Mouse (Mus musculus) kidney, postnatal 0 days (tissue): ENCODE measurements around the gene Rab24. TPM values are rescaled to one million over a fixed set of nuclear protein-coding genes. Genes with fewer than 3 reads are reported as not detected.
A peak's percentile ranks its signal among the peaks of the same experiment; 100 is the strongest.

Experiments
- ATAC-seq: fragments of 200-750 bp; cut with Nextera tagmentation; replicated peaks from 2 replicates; pipeline ENCODE4 v1.8.0; 2017; ENCODE audit warnings: low read depth, moderate number of reproducible peaks, moderate TSS enrichment, moderate library complexity; ENCODE audit not compliant: low FRiP score
- DNase-seq: peaks from one replicate; pipeline ENCODE4 v3.0.0-alpha.2; 2016; ENCODE audit warnings: low spot score
- H3K27ac ChIP-seq: fragments of 300-500 bp; sonication (generic); 2 replicates; pipeline ENCODE4 v1.5.1; 2014; ENCODE audit warnings: mild to moderate bottlenecking
- H3K27me3 ChIP-seq: fragments of 300-500 bp; sonication (generic); 2 replicates; pipeline ENCODE4 v1.6.1; 2014; ENCODE audit warnings: low read length, mixed read lengths; ENCODE audit not compliant: insufficient read depth
- H3K36me3 ChIP-seq: fragments of 300-500 bp; sonication (generic); 2 replicates; pipeline ENCODE4 v1.6.1; 2014; ENCODE audit warnings: low read length, mixed read lengths; ENCODE audit not compliant: insufficient read depth
- H3K4me1 ChIP-seq: fragments of 300-500 bp; sonication (generic); replicated peaks from 2 replicates; pipeline ENCODE4 v1.6.1; 2014; ENCODE audit warnings: antibody characterized with exemption, low read length, mixed read lengths; ENCODE audit not compliant: insufficient read depth
- H3K4me2 ChIP-seq: fragments of 300-500 bp; sonication (generic); 2 replicates; pipeline ENCODE4 v1.6.1; 2014; ENCODE audit warnings: mild to moderate bottlenecking, low read length, moderate library complexity, mixed read lengths
- H3K4me3 ChIP-seq: fragments of 300-500 bp; sonication (generic); replicated peaks from 2 replicates; pipeline ENCODE4 v1.5.1; 2014; ENCODE audit warnings: low read depth, low read length
- H3K9ac ChIP-seq: fragments of 300-500 bp; sonication (generic); 2 replicates; pipeline ENCODE4 v1.6.1; 2014; ENCODE audit warnings: low read depth, low read length
- H3K9me3 ChIP-seq: fragments of 300-500 bp; sonication (generic); replicated peaks from 2 replicates; pipeline ENCODE4 v1.6.1; 2016; ENCODE audit warnings: low read length, inconsistent platforms, mixed read lengths
- CTCF ChIP-seq: IDR thresholded peaks from 2 replicates; pipeline ENCODE4 v1.5.1; 2016; ENCODE audit warnings: antibody characterized with exemption, low read depth, mild to moderate bottlenecking, moderate library complexity
- WGBS: fragments of 180-500 bp; shearing (Covaris S2); extraction: QIAGEN DNeasy Blood & Tissue Kit; methylation state at CpG from one replicate; pipeline ENCODE4 v1.1.7; 2014; 5-methylcytosine and 5-hydroxymethylcytosine counted together
- polyA plus RNA-seq: library from polyadenylated mRNA; unstranded; fragments of >200 nt; fragmentation: Nextera tagmentation; extraction: Ambion mirVana; gene quantifications from 2 replicates; pipeline ENCODE4 v1.2.1, GENCODE M21; 2015

Gene Rab24
- polyA plus RNA-seq, 1 experiment from 2014 or later, result 93.1 TPM

DNA sequence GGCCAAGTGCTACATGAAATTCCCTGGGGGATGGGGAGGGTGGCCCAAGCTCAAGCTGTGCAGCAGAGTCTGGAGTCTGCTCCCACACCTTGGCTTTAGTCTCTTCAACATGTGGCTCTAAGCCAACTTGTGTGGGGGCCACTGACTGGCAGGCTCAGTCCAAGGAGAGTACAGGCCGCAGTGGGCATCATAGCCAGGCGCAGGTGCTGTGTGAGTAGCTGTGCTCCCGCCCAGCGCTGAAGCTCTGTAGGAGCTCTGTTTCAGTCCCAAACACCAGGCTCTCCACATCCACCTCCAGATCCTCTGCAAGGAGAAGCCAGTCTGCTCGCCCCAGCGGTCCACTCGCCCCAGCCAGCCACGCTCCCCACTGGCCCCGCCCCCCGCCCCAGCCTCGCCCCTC is 3.9 kb upstream of the Rab24 start:
- no peak overlapping the region for H3K4me3 ChIP-seq
- H3K27ac ChIP-seq, result no peak overlapping the region
- TF ChIP-seq CTCF, result no peak
- WGBS, result 73% methylated on average over 11 of the region's 11 CpGs
- no peaks in the 10 kb centered on the region for H3K9me3 ChIP-seq
- DNase-seq (no peak), ATAC-seq (no peak)
- H3K9ac ChIP-seq, result no peak overlapping the region
- H3K36me3 ChIP-seq, result peaks cover 26% of the 10 kb centered on the region
- no peaks in the 10 kb centered on the region for H3K27me3 ChIP-seq
- H3K4me1 ChIP-seq, result peaks cover 21% of the 10 kb centered on the region
- no peak overlapping the region for H3K4me2 ChIP-seq

DNA sequence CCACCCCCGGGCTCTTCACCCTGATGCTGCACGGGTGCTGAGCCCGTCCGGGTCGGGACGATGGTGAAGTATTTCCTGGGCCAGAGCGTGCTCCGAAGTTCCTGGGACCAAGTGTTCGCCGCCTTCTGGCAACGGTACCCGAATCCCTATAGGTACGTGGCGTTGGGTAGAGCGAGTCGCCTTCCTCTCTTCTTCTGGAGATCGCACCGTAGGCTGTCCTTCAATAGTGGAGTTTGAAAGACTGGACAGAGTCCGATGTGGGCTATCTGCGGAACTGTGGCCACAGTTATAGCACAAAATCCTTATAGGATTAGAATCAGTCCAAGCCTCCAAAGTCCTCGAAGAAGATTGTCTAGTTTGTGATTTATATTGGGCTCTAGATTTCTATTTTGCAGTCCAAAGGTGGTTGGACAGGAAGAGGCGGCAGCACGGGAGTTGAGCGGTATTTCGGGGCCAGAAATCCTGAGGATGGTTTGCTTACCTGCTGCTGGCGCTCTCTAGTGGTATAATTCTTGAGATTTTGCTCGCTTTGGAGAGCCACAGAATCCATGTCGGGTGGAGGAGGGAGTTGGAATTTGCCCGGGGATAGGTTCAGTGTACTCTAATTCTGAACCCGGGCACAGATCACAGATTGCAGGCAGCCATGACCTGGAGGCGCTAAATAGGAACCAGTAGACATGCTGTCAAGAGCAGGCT is 532 bp upstream of the Rab24 start:
- Histone ChIP-seq H3K36me3 (peaks cover 40% of the 10 kb centered on the region), H3K4me3 (peak overlapping the region; percentile 85), H3K4me1 (peaks cover 14% of the 10 kb centered on the region; the same call in 1 of the 2 replicates), H3K27ac (peak overlapping the region; percentile 80), H3K9me3 (no peaks in the 10 kb centered on the region), H3K27me3 (no peaks in the 10 kb centered on the region), H3K9ac (peak overlapping the region; percentile 96), H3K4me2 (peak overlapping the region; percentile 98)
- under 1% methylated on average over 31 of the region's 31 CpGs for WGBS
- DNase-seq (peak; percentile 87), ATAC-seq (peak; percentile 25; the same call in 1 of the 2 replicates)
- peak; percentile 68 for TF ChIP-seq CTCF

GRCm38 (mm10) chr13:55319931-55320533 is 1.7 kb downstream of the Rab24 start, which contains the start of gene Prelid1:
TSS of gene Prelid1 (plus strand) at chr13:55320500.
- H3K4me2 ChIP-seq, result peak within 1 kb of the TSS; percentile 98
- ATAC-seq, result no peak
- no peak within 1 kb of the TSS for H3K27ac ChIP-seq
- H3K4me1 ChIP-seq, result peaks cover 14% of the 10 kb centered on the region; the same call in 1 of the 2 replicates
- H3K36me3 ChIP-seq, result peaks cover 36% of the 10 kb centered on the region
- 80% methylated on average over 4 of the region's 4 CpGs for WGBS
- H3K4me3 ChIP-seq, result peak within 1 kb of the TSS; percentile 85
- TF ChIP-seq CTCF, result no peak
- H3K9ac ChIP-seq, result peak within 1 kb of the TSS; percentile 96
- DNase-seq, result no peak
- H3K27me3 ChIP-seq, result no peaks in the 10 kb centered on the region
- H3K9me3 ChIP-seq, result no peaks in the 10 kb centered on the region

DNA sequence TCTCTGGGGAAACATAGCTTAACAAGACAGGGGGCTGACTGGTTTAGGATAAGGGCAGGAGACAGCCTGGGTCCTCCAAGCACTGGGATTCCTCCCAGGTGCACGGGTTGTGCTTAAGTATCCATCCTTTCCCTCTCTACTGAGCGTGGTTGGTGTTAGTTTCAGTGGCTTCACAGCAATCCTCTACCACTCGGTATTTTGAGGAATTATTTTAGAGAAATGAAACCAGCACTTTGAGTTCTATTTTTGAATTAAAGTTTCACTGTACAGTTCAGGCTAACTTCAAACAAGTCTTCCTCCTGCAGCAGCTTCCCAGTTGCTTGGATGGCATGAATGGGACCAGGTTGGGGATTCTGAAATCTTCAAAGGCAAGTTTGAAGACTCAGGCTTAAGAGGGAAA is 3.4 kb downstream of the Rab24 start:
- no peak for TF ChIP-seq CTCF
- Histone ChIP-seq H3K4me3 (no peak overlapping the region), H3K36me3 (peaks cover 39% of the 10 kb centered on the region), H3K4me1 (peaks cover 11% of the 10 kb centered on the region; the same call in 1 of the 2 replicates), H3K9me3 (no peaks in the 10 kb centered on the region), H3K9ac (no peak overlapping the region), H3K27me3 (no peaks in the 10 kb centered on the region), H3K27ac (no peak overlapping the region), H3K4me2 (no peak overlapping the region)
- DNase-seq (no peak), ATAC-seq (no peak)
- WGBS, result 81% methylated on average over 3 of the region's 3 CpGs

DNA sequence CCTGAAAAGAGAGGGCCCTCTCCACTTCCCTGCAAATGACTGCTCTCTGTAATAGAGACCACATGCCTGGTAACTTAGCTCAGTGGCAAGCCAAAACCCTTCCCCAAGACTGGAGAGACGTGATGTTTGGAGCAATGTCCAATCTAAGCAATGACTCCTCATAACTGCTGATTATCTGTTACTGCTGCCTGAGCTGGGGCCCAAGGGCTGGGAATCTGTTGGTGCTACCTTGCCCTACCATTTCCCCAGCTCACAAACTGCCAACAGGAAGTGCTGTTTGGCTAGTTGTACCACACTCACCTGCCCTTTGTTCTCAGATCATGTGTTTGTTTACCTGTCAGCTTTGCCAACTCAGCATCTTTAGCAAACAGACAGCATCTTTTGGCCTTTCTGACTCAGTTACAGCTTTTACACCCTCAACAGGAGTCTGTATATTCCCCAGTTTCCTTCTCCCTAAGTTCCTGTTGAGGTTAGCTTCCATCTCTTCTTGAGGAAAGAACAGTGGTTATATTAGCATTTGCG is 6.8 kb downstream of the Rab24 start:
- H3K4me3 ChIP-seq, result no peak overlapping the region
- WGBS, result 86% methylated on average over 2 of the region's 2 CpGs
- no peak overlapping the region for H3K9ac ChIP-seq
- ATAC-seq, result no peak; the same call in 1 of the 2 replicates
- no peak overlapping the region for H3K27ac ChIP-seq
- no peaks in the 10 kb centered on the region for H3K27me3 ChIP-seq
- H3K9me3 ChIP-seq, result no peaks in the 10 kb centered on the region
- no peak for TF ChIP-seq CTCF
- H3K36me3 ChIP-seq, result peaks cover 68% of the 10 kb centered on the region
- no peak overlapping the region for H3K4me2 ChIP-seq
- DNase-seq, result no peak
- H3K4me1 ChIP-seq, result no peaks in the 10 kb centered on the region

DNA sequence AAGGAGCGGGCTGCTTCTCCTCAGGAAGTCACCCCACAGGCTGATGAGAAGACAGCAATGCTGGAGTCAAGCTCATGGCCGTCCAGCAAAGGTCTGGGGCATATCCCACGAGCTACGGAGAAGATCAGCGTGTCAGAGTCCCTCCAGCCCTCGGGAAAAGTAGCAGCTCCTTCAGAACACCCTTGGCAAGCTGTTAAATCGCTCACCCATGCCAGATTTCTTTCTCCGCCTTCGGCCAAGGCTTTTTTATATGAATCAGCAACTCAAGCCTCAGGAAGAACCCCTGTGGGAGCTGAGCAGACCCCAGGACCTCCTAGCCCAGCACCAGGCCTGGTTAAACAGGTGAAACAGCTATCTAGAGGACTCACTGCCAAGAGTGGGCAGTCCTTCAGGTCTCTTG is 8.7 kb downstream of the Rab24 start:
- Histone ChIP-seq H3K4me2 (no peak overlapping the region), H3K36me3 (peaks cover 63% of the 10 kb centered on the region), H3K9me3 (no peaks in the 10 kb centered on the region), H3K9ac (no peak overlapping the region), H3K27ac (no peak overlapping the region), H3K27me3 (no peaks in the 10 kb centered on the region), H3K4me3 (no peak overlapping the region), H3K4me1 (no peaks in the 10 kb centered on the region)
- TF ChIP-seq CTCF, result no peak
- DNase-seq, result no peak
- WGBS, result 52% methylated on average over 9 of the region's 9 CpGs
- no peak for ATAC-seq
